Mouse (Mus musculus): ENCODE measurements around the gene Tbc1d22b.
"Not testable (repeated sequence)": the region's sequence is repeated elsewhere in the genome, so short reads cannot be mapped to it uniquely, and the experiment has no call there.

Gene Tbc1d22b

DNA sequence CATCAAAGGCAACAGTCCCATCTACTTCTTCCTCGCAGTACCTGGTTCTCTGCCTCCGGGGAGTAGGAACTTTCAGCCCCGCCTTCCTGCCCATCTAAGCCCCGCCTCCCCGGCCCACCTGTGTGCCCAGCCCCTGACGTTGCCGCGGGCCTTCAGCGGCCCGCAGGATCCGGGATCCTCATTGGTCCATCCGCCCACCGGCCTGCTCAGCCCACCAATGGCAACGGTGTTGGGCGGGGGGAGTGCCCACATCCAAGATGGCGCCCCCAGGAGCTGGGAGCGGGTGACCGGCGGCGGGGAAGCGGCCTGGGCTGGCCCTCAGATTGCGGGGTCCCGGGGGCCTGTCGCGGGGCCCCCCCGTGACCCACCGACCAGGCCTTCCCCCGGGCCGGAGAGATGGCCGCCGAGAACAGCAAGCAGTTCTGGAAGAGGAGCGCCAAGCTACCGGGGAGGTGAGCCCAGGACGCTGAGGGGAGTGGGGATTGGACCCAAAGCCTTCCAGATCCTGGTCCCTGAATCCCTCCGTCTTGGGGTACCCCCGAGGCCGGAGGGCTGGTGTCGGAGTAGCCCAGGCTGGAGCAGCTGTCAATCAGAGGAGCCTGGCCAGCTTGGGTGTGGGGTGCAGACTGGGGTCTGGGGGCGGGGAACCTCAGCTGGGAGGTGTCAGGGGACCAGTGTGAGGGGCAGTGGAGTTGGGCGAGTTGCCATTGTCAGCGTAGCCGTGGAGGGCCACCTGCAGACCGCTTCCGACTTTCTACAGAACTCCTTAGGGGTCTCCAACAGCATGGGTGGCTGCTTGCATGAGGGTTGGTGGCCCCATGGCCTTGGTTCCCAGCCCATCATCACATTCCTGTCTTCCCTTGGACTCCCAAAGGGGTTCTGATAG lies at the start of gene Tbc1d22b, which contains the start of gene Gm17657:
Tbc1d22b (plus strand) TSS at position 243 of the 886 bp plus-strand sequence.
Gm17657 (minus strand) TSS at position 96 of the 886 bp plus-strand sequence.
- DNase-seq (ENCODE audit: low read depth in 1 of 2, low spot score in 2 of 2), result peak; percentile 70 to 80

DNA sequence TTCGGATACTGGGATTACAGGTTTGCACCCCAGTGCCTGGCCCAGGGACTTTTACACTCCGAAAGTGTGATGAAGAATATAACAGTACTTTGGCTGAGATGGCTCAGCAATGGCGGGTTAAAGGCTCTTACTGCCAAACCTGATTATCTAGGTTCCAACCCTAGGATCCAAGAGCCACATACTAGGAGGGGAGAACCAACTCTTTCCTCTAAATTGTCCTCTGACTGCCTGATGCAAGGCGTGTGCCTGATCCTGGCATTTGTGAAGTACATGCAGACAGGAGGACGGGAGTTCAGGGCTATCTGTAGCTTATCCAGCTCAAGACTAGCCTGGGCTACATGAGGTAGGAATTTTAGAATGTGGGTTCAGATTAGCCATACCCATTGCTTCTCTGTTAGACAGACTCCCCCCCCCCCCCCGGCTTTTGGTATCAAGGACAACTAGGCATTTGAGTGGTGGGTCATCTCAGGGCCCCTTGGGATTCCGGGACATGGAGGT lies 49.3 kb upstream of the Tbc1d22b start:
- no peak for DNase-seq (ENCODE audit: low read depth in 1 of 2, low spot score in 2 of 2)

DNA sequence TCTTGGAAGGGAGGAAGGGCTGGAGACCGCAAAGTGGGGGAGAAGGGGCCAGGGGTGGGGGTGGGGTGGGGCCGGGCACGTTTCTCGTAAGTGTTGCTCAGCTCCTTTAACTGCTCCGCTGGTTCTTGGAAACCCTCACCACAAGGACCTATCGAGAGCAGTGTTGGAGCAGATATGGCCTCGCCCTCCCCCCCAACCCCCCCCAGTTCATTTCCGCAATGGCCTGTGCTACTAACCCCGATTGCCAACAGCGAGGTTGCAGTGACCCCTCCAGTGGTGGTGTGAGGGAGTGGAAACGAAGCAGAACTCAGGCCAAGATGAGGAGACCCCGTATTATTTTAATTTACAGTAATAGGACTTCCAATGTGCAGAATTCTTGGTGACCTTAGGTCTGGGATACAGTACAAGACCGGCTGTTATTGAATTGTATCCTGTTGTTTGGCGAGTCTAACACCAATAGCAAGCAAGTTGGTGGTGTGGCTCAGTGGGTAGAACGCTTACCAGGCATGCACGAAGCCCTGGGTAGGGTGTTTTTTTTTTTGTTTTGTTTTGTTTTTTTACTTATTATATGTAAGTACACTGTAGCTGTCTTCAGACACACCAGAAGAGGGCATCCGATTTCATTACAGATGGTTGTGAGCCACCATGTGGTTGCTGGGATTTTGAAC lies 48.6 kb upstream of the Tbc1d22b start:
- DNase-seq (ENCODE audit: low read depth in 1 of 2, low spot score in 2 of 2), result no peak

DNA sequence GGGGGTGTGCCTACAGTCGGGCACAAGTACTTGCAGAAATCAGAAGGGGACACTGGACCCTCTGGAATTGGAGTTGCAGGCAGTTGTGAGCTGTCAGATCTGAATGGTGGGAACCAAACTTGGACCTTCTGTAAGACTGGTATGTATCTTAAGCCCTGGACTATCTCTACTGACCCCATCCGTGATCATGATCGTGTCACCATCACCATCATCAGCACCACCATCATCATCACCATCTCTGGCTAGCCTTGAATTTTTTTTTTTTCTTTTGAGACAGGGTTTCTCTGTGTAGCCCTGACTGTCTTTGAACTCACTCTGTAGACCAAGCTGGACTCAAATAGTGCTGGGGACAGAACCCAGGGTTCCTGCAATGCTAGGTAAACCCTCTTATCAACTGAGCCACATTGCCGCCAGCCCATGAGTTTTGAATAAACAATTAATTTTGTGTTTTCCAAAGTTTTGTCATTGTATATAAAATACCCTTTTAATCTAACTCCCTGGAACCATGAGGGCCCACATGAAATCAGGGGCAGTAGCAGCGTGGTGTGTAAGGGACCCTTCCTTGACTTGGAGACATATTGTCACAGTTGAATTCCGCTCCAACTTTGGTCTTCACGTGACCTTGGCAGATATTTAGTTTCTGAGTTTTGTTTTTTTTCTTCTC lies 47.4 kb upstream of the Tbc1d22b start:
- no peak for DNase-seq (ENCODE audit: low read depth in 1 of 2, low spot score in 2 of 2)

DNA sequence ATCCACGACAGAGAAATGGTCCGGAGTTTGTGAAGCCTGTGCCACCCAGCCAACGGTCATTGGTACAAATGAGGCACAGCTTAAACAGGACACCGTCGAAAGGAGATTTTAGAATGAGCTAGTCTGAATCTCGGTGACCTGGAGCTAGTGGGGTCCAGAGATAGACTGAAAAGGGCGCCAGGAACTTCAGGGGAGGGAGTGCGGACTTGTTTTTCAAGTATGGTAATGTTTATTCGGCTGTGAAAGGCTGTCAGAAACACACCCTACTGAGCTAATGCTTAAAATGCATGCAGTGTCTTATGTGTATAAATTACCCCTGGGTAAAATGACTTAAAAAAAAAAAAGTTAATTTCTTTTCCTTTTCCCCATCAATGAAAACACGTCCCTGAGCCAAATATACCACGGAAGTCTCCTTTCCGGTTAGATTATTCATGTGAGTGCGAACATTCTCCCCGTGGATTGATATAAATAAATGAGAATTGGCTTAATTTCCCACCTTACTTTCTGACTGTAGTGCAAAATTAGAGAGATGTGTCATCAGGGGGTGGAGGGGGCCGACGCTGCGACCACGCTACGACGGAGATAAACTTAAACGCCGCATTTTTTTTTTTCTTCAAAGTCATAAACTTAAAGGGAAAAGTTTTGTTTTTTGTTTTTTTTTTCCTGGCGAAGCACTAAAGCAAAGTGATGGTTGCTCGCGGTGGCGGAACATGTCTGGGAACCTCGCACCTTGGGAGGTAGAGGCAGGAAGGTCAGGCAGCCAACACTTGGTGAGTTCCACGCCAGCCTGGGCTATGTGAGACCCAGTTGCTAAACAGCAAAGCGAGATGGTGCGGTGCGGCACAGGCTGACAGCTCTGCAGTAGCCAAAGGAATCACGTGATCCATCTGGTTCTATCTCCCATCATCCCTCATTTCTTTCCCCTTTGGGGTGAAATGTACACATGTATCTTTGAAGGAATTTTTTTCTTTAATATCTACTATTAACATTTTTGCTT lies 46.6 kb upstream of the Tbc1d22b start:
- DNase-seq (ENCODE audit: low read depth in 1 of 2, low spot score in 2 of 2), result no peak

DNA sequence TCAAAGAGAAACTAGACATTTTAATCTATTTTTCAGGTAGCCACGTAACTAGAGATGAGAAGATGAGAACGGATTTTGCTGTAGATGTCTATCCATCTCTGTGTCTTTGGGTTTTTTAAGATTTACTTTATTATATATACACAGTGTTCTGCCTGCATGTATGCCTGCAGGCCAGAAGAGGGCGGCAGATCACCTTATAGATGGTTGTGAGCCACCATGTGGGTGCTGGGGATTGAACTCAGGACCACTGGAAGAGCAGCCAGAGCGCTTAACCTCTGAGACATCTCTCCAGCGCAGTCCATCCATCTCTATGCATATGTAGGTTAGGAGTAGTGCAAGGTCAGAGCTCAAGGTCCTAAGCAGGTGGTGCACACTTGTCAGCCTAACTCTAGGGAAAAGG lies 45.9 kb upstream of the Tbc1d22b start:
- no peak for DNase-seq (ENCODE audit: low read depth in 1 of 2, low spot score in 2 of 2)

DNA sequence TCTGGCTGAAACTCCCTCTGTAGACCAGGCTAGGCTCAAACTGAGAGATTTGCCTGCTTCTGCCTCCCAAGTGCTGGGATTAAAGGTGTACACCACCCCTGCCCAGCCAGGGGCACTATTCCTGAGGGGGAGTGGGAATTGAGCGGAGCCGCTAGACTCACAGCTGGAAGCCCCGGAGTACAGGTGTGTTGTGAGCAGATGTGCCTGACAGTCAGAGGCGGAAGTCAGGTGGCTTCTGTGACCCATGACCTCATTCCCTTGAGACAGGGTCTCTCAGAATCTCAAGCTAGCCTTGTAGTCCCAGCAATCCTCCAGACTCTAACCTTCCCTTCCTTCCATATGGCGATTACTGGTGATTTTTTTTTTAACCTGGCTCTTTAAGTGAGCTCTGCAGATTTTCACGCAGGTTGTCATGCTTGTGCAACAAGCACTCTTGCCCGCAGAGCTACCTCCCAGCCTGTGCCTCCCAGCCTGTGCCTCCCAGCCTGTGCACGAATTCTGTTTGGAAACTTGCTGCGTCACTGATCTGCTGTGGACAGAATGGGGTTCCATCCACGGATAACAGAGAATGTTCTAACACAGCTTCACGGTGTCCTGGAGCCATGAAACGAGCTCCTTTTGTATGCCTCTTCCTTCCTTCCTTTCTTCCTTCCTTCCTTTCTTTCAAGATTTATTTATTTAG lies 40.5 kb upstream of the Tbc1d22b start:
- no peak for DNase-seq (ENCODE audit: low read depth in 1 of 2, low spot score in 2 of 2)

DNA sequence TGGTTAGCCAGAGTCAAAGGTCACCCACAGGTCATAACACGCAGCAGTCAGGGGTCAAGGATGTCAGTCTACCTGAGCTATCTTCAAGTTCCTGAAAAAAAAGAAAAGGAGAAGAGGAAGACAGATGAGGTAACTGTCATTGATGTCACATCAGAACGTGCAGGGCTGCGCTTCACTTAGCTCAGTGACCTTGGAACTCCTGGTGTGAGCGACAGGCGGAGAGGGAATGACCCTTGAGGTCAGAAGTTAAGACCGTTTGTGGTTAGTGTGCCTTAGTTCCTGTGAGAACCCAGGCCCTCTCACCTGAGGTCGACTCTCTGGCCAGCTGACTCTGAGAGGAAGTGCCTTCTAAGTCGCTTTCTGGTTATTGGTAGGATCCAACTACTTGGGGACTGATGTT lies 38.9 kb upstream of the Tbc1d22b start:
- DNase-seq (ENCODE audit: low read depth in 1 of 2, low spot score in 2 of 2), result no peak

DNA sequence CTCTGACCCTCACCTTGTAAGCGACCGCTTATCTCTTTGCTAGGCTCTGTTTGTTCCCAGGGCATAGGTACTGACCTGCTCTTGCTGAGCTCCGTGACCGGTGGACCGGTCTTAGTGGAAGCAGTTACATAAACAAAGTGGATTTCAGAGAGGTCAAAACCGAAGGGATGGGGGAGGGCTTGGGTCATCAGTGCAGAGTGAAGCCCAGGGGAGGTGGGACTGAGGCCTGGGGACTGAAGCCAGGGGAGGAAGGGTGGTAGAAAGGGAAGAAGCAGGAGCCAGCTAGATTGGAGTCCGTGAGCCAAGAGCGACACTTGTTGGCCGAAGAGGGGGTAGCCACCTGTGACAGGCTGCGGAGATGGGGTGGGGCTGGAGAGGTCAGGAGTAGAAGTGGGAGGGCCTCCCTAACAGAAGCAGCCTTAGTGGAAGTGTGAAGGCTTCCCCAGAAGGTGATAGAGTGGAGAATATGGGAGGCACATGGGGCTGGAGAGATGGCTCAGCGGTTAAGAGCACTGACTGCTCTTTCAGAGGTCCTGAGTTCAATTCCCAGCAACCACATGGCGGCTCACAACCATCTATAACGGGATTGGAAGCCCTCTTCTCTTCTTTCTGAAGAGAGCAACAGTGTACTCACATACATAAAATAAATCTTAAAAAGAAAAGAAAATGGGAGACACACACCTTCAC lies 36.4 kb upstream of the Tbc1d22b start:
- DNase-seq (ENCODE audit: low read depth in 1 of 2, low spot score in 2 of 2), result peak in 1 of 2 experiments; percentile 75

DNA sequence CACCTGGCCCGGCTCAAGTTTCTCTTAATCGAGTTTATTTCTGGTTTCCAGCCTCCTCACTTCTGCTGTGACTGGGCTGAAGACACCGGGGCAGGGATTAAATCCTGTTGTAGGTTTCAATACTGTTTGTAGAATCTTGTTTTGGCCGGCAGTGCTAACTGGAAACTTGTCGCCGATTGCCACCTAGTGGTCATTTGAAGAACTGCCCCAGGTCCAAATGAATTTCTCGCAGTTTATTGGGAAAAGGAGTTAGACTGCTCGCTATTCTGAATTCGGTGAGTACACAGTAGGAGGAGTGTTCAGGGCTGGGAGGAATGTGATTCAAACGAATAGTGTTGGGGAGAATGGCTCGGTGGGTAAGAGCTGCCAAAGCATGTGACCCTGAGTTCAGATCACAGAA lies 35.1 kb upstream of the Tbc1d22b start:
- peak in 1 of 2 experiments; percentile 76 for DNase-seq (ENCODE audit: low read depth in 1 of 2, low spot score in 2 of 2)

DNA sequence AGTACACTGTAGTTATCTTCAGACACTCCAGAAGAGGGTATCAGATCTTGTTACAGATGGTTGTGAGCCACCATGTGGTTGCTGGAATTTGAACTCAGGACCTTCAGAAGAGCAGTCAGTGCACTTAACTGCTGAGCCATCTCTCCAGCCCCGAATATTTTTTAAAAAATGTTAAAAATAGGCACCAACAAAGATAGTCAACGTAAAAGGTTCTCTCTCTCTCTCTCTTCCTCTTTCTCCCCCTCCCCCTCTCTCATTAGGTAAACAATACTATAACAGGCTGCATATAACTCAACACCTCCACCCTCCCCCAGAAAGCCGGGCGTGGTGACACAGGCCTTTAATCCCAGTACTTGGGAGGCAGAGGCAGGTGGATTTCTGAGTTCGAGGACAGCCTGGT lies 30.9 kb upstream of the Tbc1d22b start:
- not testable (repeated sequence) for DNase-seq (ENCODE audit: low read depth in 1 of 2, low spot score in 2 of 2)

DNA sequence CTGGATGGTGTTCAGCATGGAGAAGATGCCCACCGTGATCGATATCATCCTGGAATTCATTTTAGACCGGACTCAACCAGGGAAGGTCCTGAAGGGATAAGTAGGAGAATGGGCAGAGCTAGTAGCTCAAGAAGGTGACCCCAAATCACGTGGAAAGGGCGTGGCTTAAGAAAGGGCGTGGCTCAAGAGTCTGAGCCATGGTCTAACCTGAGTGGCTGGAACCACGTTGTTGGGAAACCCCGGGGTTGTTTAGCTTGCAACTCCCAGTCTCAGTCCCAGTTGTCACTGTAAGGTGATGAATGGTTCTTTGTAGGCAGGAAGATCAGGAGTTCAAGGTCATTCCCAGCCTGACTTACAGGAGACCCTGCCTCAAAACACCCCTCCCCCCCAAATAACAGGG lies 29.9 kb upstream of the Tbc1d22b start:
- no peak for DNase-seq (ENCODE audit: low read depth in 1 of 2, low spot score in 2 of 2)

DNA sequence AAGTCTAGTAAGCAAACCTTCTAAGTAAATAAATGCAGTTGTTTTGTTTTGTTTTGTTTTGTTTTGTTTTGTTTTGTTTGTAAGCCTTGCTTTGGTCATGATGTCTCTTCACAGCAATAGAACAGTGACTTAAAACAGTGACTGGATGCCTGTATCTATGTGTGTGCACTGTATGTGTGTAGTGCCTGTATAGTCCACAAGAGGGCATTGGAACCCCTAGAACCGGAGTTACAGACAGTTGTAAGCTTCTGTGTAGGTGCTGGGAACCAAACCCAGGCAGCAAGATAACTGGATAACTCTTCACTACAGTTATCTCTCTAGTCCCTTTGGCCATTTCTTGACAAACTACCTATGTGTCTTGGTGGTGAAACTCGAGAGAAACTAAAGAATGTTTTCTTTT lies 24.0 kb upstream of the Tbc1d22b start:
- DNase-seq (ENCODE audit: low read depth in 1 of 2, low spot score in 2 of 2), result no peak

DNA sequence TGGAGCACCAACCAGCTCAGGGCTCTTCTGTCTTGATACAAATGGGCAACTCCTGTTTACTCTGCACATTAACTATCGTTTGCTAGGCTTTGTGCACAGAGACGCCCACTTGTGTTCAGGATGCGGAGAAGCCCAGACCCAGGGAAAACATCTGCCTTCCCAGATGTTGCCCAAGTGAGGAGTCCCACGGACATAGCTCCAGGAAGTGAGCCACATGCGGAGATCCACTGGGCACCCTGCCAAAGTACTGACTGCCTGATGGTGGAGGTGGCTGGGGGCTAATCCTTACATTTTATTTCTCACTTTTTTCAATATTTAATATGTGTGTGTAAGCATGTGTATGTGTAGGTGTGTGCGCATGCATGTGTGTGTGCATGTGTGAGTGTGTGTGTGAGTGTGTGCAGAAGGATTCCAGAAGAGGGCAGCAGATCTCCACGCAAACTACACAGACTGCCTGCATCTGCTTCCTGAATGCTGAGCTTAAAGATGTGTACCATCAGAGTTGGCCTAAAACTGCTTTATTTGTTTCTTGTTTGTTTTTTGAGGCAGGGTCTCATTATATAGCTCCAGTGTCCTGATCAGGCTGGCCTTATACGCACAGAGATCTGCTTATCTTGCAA lies 20.9 kb upstream of the Tbc1d22b start:
- no peak for DNase-seq (ENCODE audit: low read depth in 1 of 2, low spot score in 2 of 2)

DNA sequence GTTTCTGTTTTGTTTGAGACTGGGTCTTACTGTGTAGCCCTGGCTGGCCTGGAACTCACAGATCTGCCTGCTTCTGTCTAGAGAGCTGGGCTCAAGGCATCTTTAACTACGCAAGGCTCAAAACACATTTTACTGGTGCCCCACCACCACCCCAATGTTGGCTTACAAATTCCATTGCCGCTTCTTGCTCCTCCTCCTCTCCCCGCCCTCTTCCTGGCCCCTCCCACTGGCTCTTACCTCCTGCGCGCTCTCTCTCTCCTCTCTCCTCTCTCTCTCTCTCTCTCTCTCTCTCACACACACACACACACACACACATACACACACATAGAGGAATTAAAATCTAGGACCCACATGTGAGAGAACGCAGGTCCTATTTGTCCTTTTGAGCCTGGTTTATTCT lies 19.1 kb upstream of the Tbc1d22b start:
- DNase-seq (ENCODE audit: low read depth in 1 of 2, low spot score in 2 of 2), result no peak

DNA sequence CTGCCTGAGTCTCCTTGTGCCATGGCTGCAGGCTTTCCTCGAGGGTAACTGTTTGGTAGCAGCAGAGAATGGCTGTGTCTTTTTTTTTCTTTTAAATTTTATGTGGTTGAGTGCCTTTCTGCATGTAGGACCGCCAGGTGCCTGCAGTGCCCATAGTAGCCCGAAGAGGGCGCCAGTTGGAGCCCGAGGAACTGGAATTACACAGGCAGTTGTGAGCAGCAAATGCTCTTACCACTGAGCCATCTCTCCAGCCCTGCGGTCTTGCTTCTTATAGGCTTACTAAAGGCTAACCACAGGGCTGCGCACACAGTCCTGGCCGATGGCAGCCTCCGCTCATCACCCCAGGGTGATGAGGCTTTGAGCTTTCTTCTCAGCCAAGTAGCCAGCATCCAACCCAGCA lies 18.3 kb upstream of the Tbc1d22b start:
- no peak for DNase-seq (ENCODE audit: low read depth in 1 of 2, low spot score in 2 of 2)

DNA sequence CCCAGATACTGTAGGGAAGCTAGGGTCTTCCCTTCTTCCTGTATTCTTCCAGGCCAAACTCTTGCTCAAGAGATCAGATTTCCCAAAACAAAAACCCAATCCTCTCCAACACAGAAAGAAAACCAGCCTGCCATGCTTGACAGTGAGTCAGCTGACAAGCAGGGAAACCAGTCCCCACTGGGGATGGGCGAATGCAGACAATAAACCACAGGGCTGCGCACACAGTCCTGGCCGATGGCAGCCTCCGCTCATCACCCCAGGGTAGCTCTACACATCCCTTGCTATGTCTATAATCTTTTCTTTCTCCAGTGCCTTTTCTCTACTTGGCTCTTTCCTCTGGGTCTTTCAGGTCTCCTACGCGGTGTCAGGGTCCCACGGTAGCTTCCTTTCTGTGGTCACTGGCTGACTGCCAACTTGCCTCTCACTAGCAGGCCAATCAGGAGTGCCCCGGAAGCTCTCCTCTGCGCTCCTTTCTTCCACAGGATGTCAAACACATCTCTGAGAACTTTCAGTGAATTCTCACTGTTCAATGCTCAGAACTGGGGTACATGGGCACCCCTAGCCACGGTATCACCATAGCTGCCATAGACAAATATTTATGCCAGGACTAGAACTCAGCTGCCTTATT lies 17.7 kb upstream of the Tbc1d22b start:
- DNase-seq (ENCODE audit: low read depth in 1 of 2, low spot score in 2 of 2), result no peak

DNA sequence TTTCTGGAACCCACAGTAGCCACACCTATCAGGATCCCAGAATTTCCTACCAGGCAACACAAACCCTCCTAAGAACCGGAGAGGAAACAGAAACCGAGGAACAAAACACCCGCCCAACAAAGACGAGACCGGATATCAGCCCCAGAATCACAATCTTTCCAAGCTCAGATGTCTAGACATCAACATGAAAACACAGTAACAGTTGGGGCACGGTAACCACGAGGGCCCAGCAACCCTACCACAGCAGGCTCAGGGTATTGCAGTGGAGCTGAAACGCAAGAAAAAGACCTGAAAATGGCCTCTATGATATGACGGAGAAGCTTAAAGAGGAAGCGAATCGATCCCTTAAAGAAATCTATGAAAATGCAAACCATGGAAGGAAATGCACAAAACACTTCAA lies 15.7 kb upstream of the Tbc1d22b start:
- DNase-seq (ENCODE audit: low read depth in 1 of 2, low spot score in 2 of 2), result no peak
